Mouse (Mus musculus) E14TG2a.4 (cell line): ENCODE data around the gene Lrrc23.

ENCODE experiments used
- H3K27me3 ChIP-seq: 2 replicates; pipeline ENCODE4 v1.6.1; 2014; ENCODE audit warnings: low read length, control low read depth; ENCODE audit not compliant: insufficient read depth
- H3K36me3 ChIP-seq: 2 replicates; pipeline ENCODE4 v1.6.1; 2014; ENCODE audit warnings: low read length, control low read depth; ENCODE audit not compliant: insufficient read depth
- H3K4me1 ChIP-seq: replicated peaks from 2 replicates; pipeline ENCODE4 v1.6.1; 2014; ENCODE audit warnings: low read depth, low read length, control low read depth
- H3K4me3 ChIP-seq: replicated peaks from 2 replicates; pipeline ENCODE4 v1.5.1; 2014; ENCODE audit warnings: mild to moderate bottlenecking, low read length
- H3K9me3 ChIP-seq: 2 replicates; pipeline ENCODE4 v1.6.1; 2014; ENCODE audit warnings: low read length, control low read depth
- CTCF ChIP-seq: conservative IDR thresholded peaks from 2 replicates; pipeline ENCODE4 v1.5.1; 2014; ENCODE audit warnings: low read length
- NANOG ChIP-seq: IDR thresholded peaks from 2 replicates; pipeline ENCODE4 v1.6.1; 2014; ENCODE audit warnings: borderline replicate concordance, low read length, mixed read lengths
- POU5F1 ChIP-seq: IDR thresholded peaks from 2 replicates; pipeline ENCODE4 v1.6.1; 2014; ENCODE audit warnings: low read length, borderline replicate concordance

The Lrrc23 gene

GRCm38 (mm10) chr6:124755831-124756595 is 23.5 kb downstream of the Lrrc23 start, which contains the start of the genes Gm45234 and Atn1:
Gm45234 (minus strand) TSS chr6:124756021.
Atn1 (minus strand) TSS chr6:124756524.
- Histone ChIP-seq H3K4me1 (peaks cover 66% of the 10 kb centered on the region), H3K36me3 (no peaks in the 10 kb centered on the region; the same call in 1 of the 2 replicates), H3K9me3 (no peaks in the 10 kb centered on the region), H3K4me3 (peak within 1 kb of the TSS; percentile 86), H3K27me3 (peaks cover 22% of the 10 kb centered on the region)
- no peak for TF ChIP-seq NANOG
- no peak for TF ChIP-seq POU5F1

GRCm38 (mm10) chr6:124755306-124755705 is 24.2 kb downstream of the Lrrc23 start:
- TF ChIP-seq NANOG = no peak
- TF ChIP-seq CTCF = no peak
- TF ChIP-seq POU5F1 = no peak
- Histone ChIP-seq H3K27me3 (peaks cover 18% of the 10 kb centered on the region), H3K9me3 (no peaks in the 10 kb centered on the region), H3K4me3 (peak overlapping the region; percentile 86), H3K36me3 (peaks cover under 1% of the 10 kb centered on the region; the same call in 1 of the 2 replicates), H3K4me1 (peaks cover 71% of the 10 kb centered on the region)

- H3K4me3 ChIP-seq = 0 out of 2 replicates have a peak overlapping the region, but pooled peaks have one; percentile 5
- peaks cover 73% of the 10 kb centered on the region for H3K4me1 ChIP-seq
- H3K9me3 ChIP-seq = no peaks in the 10 kb centered on the region
- TF ChIP-seq CTCF = no peak
- TF ChIP-seq NANOG = no peak
- no peak for TF ChIP-seq POU5F1
- peaks cover 16% of the 10 kb centered on the region for H3K27me3 ChIP-seq
- peaks cover 15% of the 10 kb centered on the region for H3K36me3 ChIP-seq
Observed at GRCm38 (mm10) chr6:124753861-124754260, 25.7 kb downstream of the Lrrc23 start.

- TF ChIP-seq POU5F1 = no peak
- TF ChIP-seq NANOG = no peak
- TF ChIP-seq CTCF = no peak
- peaks cover 78% of the 10 kb centered on the region for H3K4me1 ChIP-seq
- peaks cover 29% of the 10 kb centered on the region for H3K36me3 ChIP-seq
- no peak overlapping the region for H3K4me3 ChIP-seq
- H3K27me3 ChIP-seq = peaks cover 11% of the 10 kb centered on the region
- H3K9me3 ChIP-seq = no peaks in the 10 kb centered on the region
Observed at GRCm38 (mm10) chr6:124750405-124750804, 29.1 kb downstream of the Lrrc23 start.

- H3K4me1 ChIP-seq = peaks cover 77% of the 10 kb centered on the region
- H3K27me3 ChIP-seq = peaks cover 11% of the 10 kb centered on the region
- H3K9me3 ChIP-seq = no peaks in the 10 kb centered on the region
- H3K36me3 ChIP-seq = peaks cover 50% of the 10 kb centered on the region
- peak overlapping the region; percentile 82 for H3K4me3 ChIP-seq
- no peak for TF ChIP-seq CTCF
- TF ChIP-seq NANOG = no peak
- no peak for TF ChIP-seq POU5F1
Observed at GRCm38 (mm10) chr6:124746654-124747632, 32.6 kb downstream of the Lrrc23 start.

GRCm38 (mm10) chr6:124746296-124746605 is 33.3 kb downstream of the Lrrc23 start:
- TF ChIP-seq POU5F1 = no peak
- TF ChIP-seq CTCF = no peak
- no peak for TF ChIP-seq NANOG
- peak overlapping the region; percentile 82 for H3K4me3 ChIP-seq

GRCm38 (mm10) chr6:124745490-124746295 is 33.8 kb downstream of the Lrrc23 start:
- H3K9me3 ChIP-seq = no peaks in the 10 kb centered on the region
- no peak for TF ChIP-seq NANOG
- no peak for TF ChIP-seq CTCF
- TF ChIP-seq POU5F1 = no peak
- peaks cover 82% of the 10 kb centered on the region for H3K4me1 ChIP-seq
- peaks cover 11% of the 10 kb centered on the region for H3K27me3 ChIP-seq
- H3K4me3 ChIP-seq = peak overlapping the region; percentile 82
- H3K36me3 ChIP-seq = peaks cover 50% of the 10 kb centered on the region

More at GRCm38 (mm10) chr6:124746296-124746605, 33.3 kb downstream of the Lrrc23 start:
- peaks cover 11% of the 10 kb centered on the region for H3K27me3 ChIP-seq
- H3K36me3 ChIP-seq = peaks cover 50% of the 10 kb centered on the region
- H3K9me3 ChIP-seq = no peaks in the 10 kb centered on the region
- peaks cover 82% of the 10 kb centered on the region for H3K4me1 ChIP-seq
